Mouse (Mus musculus) right cerebral cortex, postnatal 4 days (tissue): Measurements from ENCODE around the gene Cpe.

Experiments used
- DNase-seq: peaks from one replicate; pipeline ENCODE4 v3.0.0-alpha.2; 2022

Gene Cpe

DNA sequence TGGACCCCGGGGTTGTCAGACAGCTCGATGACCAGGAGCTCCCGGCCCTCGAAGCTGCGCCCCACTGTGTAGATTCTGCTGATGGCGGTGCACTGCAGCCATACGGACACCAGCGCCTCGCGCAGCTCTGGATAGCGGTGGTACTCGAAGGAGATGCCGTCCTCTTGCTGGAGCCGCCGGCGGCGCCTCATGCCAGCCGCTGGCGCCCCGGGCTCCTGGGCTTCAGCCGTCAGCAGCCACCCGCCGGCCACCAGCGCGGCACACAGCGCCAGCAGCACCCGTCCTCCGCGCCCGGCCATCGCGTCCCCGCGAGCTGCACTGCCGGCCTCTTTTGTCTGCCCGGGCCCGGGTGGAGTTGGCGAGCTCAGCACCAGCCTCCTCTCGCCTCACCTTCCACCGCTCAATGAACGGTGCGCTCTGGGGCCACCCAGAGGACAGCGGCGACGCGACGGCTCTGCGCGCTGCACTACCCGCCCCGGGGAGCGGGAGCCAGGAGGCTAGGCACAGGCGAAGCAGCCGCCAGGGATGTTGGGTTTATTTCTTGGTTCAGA, at the start of gene Cpe:
Gene Cpe, minus strand, starts transcription at position 404 of the 551 bp plus-strand sequence.
- peak; percentile 85 for DNase-seq

DNA sequence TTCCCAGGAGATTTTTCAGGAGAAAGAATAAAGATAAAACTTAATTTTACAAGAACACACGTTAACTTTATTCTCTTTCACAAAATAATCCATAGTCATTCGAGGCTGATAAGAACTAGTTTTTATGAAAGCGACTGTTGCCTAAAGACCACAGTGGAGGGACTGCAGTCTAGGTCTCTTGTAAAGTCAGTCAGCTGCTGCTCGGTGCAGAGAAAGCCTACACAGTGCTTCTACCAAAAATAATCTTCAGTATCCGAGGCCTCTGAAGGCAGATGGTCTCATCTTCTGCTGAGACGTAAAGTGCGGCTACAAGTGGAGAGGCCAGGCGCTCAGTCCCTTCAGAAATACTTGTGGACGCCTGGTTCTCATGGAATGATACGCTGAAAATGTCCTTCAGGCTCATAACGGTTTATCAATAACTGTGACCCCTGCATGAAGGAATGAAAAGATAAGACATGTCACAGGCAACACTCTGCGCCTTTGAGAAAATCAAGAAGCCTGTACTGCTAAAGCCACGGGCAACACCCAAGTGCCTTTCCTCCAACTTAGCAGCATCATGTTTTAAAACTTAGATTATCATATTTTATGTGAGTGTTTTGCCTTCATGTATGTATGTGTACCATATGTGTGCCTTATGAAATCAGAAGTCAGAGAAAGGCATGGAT, 47.8 kb upstream of the Cpe start:
- no peak for DNase-seq

- no peak for DNase-seq
These were observed 46.1 kb upstream of the Cpe start for GRCm38 (mm10) chr8:64738916-64739315.

- no peak for DNase-seq
These were observed 44.0 kb upstream of the Cpe start for GRCm38 (mm10) chr8:64736767-64737323.

GRCm38 (mm10) chr8:64735161-64735560, 42.3 kb upstream of the Cpe start:
- no peak for DNase-seq

GRCm38 (mm10) chr8:64733271-64733943, 40.6 kb upstream of the Cpe start, which contains the start of gene Msmo1:
Gene Msmo1, minus strand, starts transcription at chr8:64733792.
- DNase-seq: peak; percentile 92

GRCm38 (mm10) chr8:64732596-64732995, 39.7 kb upstream of the Cpe start:
- DNase-seq: no peak

DNA sequence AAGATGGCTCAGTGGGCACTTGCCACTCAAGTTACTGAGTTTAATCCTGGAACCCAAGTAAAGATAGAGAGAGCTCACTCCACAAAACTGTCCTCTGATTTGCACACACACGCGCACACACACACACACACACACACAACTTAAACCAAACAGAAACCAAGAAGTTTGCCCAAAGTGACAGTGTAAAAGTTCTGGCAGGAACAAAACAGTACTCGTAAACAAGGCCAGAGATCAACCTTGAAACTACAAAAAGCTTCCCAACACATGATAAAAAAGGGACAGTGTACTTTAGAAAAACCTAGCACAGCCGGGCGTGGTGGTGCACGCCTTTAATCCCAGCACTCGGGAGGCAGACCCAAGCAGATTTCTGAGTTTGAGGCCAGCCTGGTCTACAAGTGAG, 35.3 kb upstream of the Cpe start:
- no peak for DNase-seq

DNA sequence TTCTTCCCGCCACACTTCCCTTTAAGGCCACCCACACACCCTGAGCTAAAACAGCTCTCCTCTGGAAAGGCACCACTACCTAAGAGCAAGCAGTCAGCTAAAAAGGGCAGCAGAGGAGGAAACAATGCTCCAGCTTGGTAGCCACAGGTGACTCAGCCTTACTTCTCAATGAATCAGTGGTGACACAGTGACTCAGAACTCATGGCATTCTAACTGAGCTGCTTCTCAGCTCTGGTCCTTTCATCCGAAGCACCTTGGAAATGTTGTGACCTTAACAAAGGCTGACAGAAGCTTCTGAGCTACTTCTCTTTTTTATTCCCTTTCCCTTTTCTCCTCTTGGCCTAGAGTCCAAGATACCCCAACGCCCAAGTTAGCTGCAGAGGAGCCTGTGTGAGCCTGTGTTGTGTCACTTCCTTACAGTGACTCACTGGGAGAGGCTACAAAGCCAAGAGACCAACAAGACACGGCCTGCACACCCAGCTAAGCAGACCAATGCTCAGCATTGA, 33.4 kb upstream of the Cpe start:
- DNase-seq: no peak

DNA sequence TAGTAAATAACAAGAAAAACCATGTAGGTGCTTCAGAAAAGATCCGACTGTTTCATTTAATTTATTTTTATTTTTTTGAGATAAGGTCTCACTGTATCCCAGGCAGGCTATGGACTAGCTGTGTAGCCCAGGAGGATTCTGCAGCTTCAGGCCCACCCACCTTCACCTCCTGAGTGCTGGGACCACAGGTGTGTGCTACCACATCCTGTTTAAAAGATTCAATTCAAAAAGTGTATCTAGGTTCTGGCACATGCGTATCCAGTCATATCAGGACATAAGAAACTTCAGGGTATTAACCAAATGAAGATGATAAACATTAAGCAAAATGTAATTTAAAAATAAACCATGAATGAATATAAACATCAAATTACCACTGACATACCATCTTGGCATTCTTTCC, 30.4 kb upstream of the Cpe start:
- DNase-seq: no peak

GRCm38 (mm10) chr8:64717868-64718267, 25.0 kb upstream of the Cpe start:
- no peak for DNase-seq

- no peak for DNase-seq
These were observed 19.6 kb upstream of the Cpe start for GRCm38 (mm10) chr8:64712499-64712898.

GRCm38 (mm10) chr8:64711544-64711943, 18.7 kb upstream of the Cpe start:
- no peak for DNase-seq

GRCm38 (mm10) chr8:64707481-64707880, 14.6 kb upstream of the Cpe start:
- no peak for DNase-seq

- DNase-seq: no peak
These were observed 10.3 kb upstream of the Cpe start for GRCm38 (mm10) chr8:64703191-64703590.

DNA sequence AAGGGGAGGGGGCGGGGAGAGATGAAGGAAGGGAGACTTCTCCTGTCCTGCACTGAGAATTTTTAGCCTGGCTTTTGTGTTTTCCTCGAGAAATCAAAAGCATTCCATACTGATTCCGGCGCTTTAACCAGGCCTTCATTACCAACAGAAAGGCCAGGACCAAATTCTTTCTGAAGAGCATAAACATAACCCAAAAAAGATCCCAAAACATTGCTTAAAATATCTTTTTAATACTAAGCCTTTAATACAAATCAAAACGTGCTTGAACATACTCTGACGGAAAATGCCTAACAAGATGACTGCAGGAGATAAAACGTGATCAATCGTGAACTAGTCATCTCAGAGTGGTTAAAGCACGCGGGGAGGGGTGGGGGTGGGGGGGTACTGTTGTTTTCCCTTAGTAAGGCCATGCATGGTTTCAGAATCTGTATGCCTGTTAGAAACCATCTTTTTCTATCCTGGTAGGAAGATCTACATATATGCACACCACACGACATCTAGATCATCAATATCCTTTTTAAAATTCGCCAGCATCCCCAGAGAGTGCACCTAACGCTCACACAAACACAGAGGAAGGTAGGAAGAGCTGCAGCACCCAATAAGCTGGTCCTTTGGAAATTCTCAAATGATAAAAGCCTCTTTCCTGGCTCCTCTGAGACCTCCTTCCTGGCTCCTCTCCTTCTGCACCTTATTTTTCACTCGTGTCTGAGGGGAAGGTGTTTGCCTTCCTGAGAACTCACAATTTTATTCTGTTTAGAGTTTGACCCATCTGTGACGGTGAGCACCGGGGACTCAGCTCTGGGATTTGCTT, 1.1 kb downstream of the Cpe start:
- DNase-seq: no peak

GRCm38 (mm10) chr8:64690845-64691244, 2.0 kb downstream of the Cpe start:
- DNase-seq: no peak

- no peak for DNase-seq
These were observed 2.5 kb downstream of the Cpe start for GRCm38 (mm10) chr8:64690306-64690705.

GRCm38 (mm10) chr8:64688741-64689140, 4.1 kb downstream of the Cpe start:
- DNase-seq: no peak

DNA sequence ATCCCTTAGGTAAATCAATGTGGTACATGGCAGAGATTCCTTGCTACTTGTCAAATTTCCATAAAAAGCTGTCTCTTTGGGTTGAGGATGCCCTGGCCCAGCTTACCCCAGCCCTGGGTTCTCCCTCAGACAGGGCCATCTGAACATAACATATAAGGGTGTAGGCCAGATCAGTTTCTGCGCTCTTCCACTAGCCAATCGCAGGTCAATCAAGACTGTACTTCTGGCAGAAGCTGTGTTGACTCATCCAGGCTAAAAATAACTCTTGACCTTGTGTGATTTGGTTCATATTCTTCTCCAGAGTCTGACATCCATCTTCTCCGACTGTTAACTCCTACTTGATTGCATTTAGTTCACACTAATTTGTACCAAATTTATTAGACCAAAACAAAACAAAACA, 4.7 kb downstream of the Cpe start:
- no peak for DNase-seq

DNA sequence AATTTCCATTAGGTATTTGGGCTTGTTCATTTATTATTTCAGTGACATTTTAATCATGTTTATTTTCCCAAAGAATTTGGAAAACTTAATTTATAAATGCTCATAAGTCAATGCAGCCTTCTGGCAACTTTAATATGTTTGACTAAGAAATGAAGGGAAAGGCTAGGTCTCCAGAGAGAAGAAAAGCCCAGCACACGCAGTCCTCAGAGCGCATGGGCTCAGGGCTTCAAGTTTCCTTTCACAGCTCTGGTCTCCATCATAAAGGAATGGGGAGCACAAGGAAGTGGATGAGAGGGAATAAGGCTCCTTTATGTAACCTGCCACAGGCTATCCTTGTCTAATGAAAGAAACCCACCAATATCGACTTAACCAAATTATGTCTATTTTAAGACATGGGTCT, 10.4 kb downstream of the Cpe start:
- DNase-seq: no peak

- no peak for DNase-seq
These were observed 16.5 kb downstream of the Cpe start for GRCm38 (mm10) chr8:64676381-64676780.
